Mouse (Mus musculus): Measurements from ENCODE around the gene Cfb. TPM values are rescaled to one million over a fixed set of nuclear protein-coding genes. Genes with fewer than 3 reads are reported as not detected.
A peak's percentile ranks its signal among the peaks of the same experiment; 100 is the strongest.
"Not testable (repeated sequence)": the region's sequence is repeated elsewhere in the genome, so short reads cannot be mapped to it uniquely, and the experiment has no call there.

Cfb gene
- polyA plus RNA-seq, 1 experiment from 2014 or later = 1.9 TPM

- H3K4me1 ChIP-seq; H3K27ac ChIP-seq; H3K9ac ChIP-seq; H3K4me3 ChIP-seq; H3K27me3 ChIP-seq; H3K9me3 ChIP-seq (replicated peaks); H3K4me2 ChIP-seq; ATAC-seq; H3K36me3 ChIP-seq (ENCODE audit: poor library complexity, severe bottlenecking): not testable (repeated sequence)
- 64% methylated on average over 12 of the region's 12 CpGs for WGBS
Observed at GRCm38 (mm10) chr17:34813747-34814146, 48.6 kb downstream of the Cfb start.

- no peak for ATAC-seq
- no peak overlapping the region for H3K4me2 ChIP-seq
- H3K4me1 ChIP-seq = no peaks in the 10 kb centered on the region
- no peak overlapping the region for H3K27ac ChIP-seq
- H3K27me3 ChIP-seq = no peaks in the 10 kb centered on the region
- 75% methylated on average over 15 of the region's 15 CpGs for WGBS
- H3K36me3 ChIP-seq (ENCODE audit: poor library complexity, severe bottlenecking) = no peaks in the 10 kb centered on the region
- H3K9ac ChIP-seq = no peak overlapping the region
- no peaks in the 10 kb centered on the region for H3K9me3 ChIP-seq (replicated peaks)
- no peak overlapping the region for H3K4me3 ChIP-seq
Observed at GRCm38 (mm10) chr17:34811275-34811674, 51.0 kb downstream of the Cfb start.

DNA sequence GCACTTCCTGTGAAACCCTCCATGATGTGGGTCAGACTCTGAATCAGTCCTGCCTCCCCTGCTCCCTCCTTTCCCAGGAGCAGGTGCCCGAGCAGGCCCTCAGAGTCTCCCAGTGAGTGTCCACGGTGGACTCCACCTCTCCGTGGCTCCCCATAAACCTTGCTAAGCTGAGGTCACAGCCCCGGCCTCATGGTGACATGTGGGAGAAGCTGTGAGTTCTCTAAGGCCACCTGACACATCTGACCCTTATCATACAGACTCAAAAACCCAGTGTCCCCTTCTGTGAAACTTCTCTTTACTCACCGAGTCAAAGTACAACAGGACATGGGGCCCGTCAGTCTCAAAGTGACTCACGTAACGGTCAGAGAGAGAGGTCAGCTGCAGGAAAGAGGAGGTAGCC lies 51.5 kb downstream of the Cfb start:
- H3K27me3 ChIP-seq; H3K9ac ChIP-seq; H3K9me3 ChIP-seq (replicated peaks); H3K4me1 ChIP-seq; H3K4me2 ChIP-seq; H3K36me3 ChIP-seq (ENCODE audit: poor library complexity, severe bottlenecking); H3K4me3 ChIP-seq; H3K27ac ChIP-seq; ATAC-seq: not testable (repeated sequence)
- WGBS = 77% methylated on average over 8 of the region's 8 CpGs

- H3K36me3 ChIP-seq (ENCODE audit: poor library complexity, severe bottlenecking); H3K27ac ChIP-seq; ATAC-seq; H3K4me3 ChIP-seq; H3K4me1 ChIP-seq; H3K9me3 ChIP-seq (replicated peaks); H3K27me3 ChIP-seq; H3K4me2 ChIP-seq; H3K9ac ChIP-seq: not testable (repeated sequence)
- WGBS = 84% methylated on average over 5 of the region's 5 CpGs
Observed at GRCm38 (mm10) chr17:34810411-34810810, 51.9 kb downstream of the Cfb start.

- ATAC-seq = no peak
- 81% methylated on average over 6 of the region's 6 CpGs for WGBS
- no peak overlapping the region for H3K9ac ChIP-seq
- no peak overlapping the region for H3K27ac ChIP-seq
- no peak overlapping the region for H3K4me3 ChIP-seq
- H3K4me1 ChIP-seq = no peaks in the 10 kb centered on the region
- peaks cover 8% of the 10 kb centered on the region for H3K9me3 ChIP-seq (replicated peaks)
- H3K4me2 ChIP-seq = no peak overlapping the region
- no peaks in the 10 kb centered on the region for H3K36me3 ChIP-seq (ENCODE audit: poor library complexity, severe bottlenecking)
- no peaks in the 10 kb centered on the region for H3K27me3 ChIP-seq
Observed at GRCm38 (mm10) chr17:34808599-34809205, 53.6 kb downstream of the Cfb start.

GRCm38 (mm10) chr17:34807176-34807575 lies 55.1 kb downstream of the Cfb start:
- Histone ChIP-seq H3K4me2 (no peak overlapping the region), H3K27me3 (no peaks in the 10 kb centered on the region), H3K36me3 (ENCODE audit: poor library complexity, severe bottlenecking) (no peaks in the 10 kb centered on the region), H3K4me1 (no peaks in the 10 kb centered on the region), H3K27ac (no peak overlapping the region), H3K9me3 (replicated peaks) (peaks cover 8% of the 10 kb centered on the region), H3K4me3 (no peak overlapping the region), H3K9ac (no peak overlapping the region)
- WGBS = 79% methylated on average over 3 of the region's 3 CpGs
- no peak for ATAC-seq

Small RNA genes lying within 50 kb of the gene (microRNA-seq; reads per million reads assigned to microRNA genes)
- gene Mir6970 (1.9 reads per million), gene Mir6971 (4.6 reads per million, percentile 13 among the genes with 10 or more reads in this experiment), gene Mir6972 (not detected)

Other genes with a start within 250 kb of the Cfb start
- gene Egfl8, start 246.5 kb downstream of the Cfb start, polyA plus RNA-seq (2015; fragmentation: Nextera tagmentation; extraction: Ambion mirVana) = 4.7 and 5.9 TPM in 2 replicates
- gene Ppt2, start 234.0 kb downstream of the Cfb start, polyA plus RNA-seq (2015; fragmentation: Nextera tagmentation; extraction: Ambion mirVana) = 15.9 and 19.7 TPM in 2 replicates
- 2.8 and 6.0 TPM in 2 replicates for gene Prrt1, start 233.0 kb downstream of the Cfb start, polyA plus RNA-seq (2015; fragmentation: Nextera tagmentation; extraction: Ambion mirVana)
- 14.7 and 16.1 TPM in 2 replicates for gene Fkbpl, start 217.8 kb downstream of the Cfb start, polyA plus RNA-seq (2015; fragmentation: Nextera tagmentation; extraction: Ambion mirVana)
- 95.9 and 105 TPM in 2 replicates for gene Atf6b, start 215.4 kb downstream of the Cfb start, polyA plus RNA-seq (2015; fragmentation: Nextera tagmentation; extraction: Ambion mirVana)
- 0.01 and 0.05 TPM in 2 replicates for gene Tnxb, start 192.0 kb downstream of the Cfb start, polyA plus RNA-seq (2015; fragmentation: Nextera tagmentation; extraction: Ambion mirVana)
- not detected in 2 replicates for gene C4b, start 118.6 kb downstream of the Cfb start, polyA plus RNA-seq (2015; fragmentation: Nextera tagmentation; extraction: Ambion mirVana)
- gene Cyp21a1, start 58.0 kb downstream of the Cfb start, polyA plus RNA-seq (2015; fragmentation: Nextera tagmentation; extraction: Ambion mirVana) = not detected in 2 replicates
- gene Stk19, start 25.6 kb downstream of the Cfb start, polyA plus RNA-seq (2015; fragmentation: Nextera tagmentation; extraction: Ambion mirVana) = 36.6 and 40.0 TPM in 2 replicates
- gene Dxo, start 25.5 kb downstream of the Cfb start, polyA plus RNA-seq (2015; fragmentation: Nextera tagmentation; extraction: Ambion mirVana) = 68.6 and 75.7 TPM in 2 replicates
- gene Skiv2l, start 12.3 kb downstream of the Cfb start, polyA plus RNA-seq (2015; fragmentation: Nextera tagmentation; extraction: Ambion mirVana) = 50.1 and 57.9 TPM in 2 replicates
- 106 and 109 TPM in 2 replicates for gene Nelfe, start 12.1 kb downstream of the Cfb start, polyA plus RNA-seq (2015; fragmentation: Nextera tagmentation; extraction: Ambion mirVana)
- 7.8 and 9.7 TPM in 2 replicates for gene Zbtb12, start 17.0 kb upstream of the Cfb start, polyA plus RNA-seq (2015; fragmentation: Nextera tagmentation; extraction: Ambion mirVana)
- gene Gm20547, start 19.5 kb upstream of the Cfb start, polyA plus RNA-seq (2015; fragmentation: Nextera tagmentation; extraction: Ambion mirVana) = not detected in 2 replicates
- gene C2, start 35.7 kb upstream of the Cfb start, polyA plus RNA-seq (2015; fragmentation: Nextera tagmentation; extraction: Ambion mirVana) = 0.74 and 1.4 TPM in 2 replicates
- gene Ehmt2, start 36.0 kb upstream of the Cfb start, polyA plus RNA-seq (2015; fragmentation: Nextera tagmentation; extraction: Ambion mirVana) = 97.9 and 107 TPM in 2 replicates
- gene Slc44a4, start 51.9 kb upstream of the Cfb start, polyA plus RNA-seq (2015; fragmentation: Nextera tagmentation; extraction: Ambion mirVana) = not detected in 2 replicates
- 18.0 and 18.7 TPM in 2 replicates for gene Neu1, start 68.7 kb upstream of the Cfb start, polyA plus RNA-seq (2015; fragmentation: Nextera tagmentation; extraction: Ambion mirVana)
- gene Hspa1b, start 96.7 kb upstream of the Cfb start, polyA plus RNA-seq (2015; fragmentation: Nextera tagmentation; extraction: Ambion mirVana) = 0.10 and 0.12 TPM in 2 replicates
- not detected in 2 replicates for gene Gm20481, start 107.4 kb upstream of the Cfb start, polyA plus RNA-seq (2015; fragmentation: Nextera tagmentation; extraction: Ambion mirVana)
- 1.5 and 1.6 TPM in 2 replicates for gene Hspa1a, start 109.6 kb upstream of the Cfb start, polyA plus RNA-seq (2015; fragmentation: Nextera tagmentation; extraction: Ambion mirVana)
- gene Hspa1l, start 110.2 kb upstream of the Cfb start, polyA plus RNA-seq (2015; fragmentation: Nextera tagmentation; extraction: Ambion mirVana) = 1.00 and 1.3 TPM in 2 replicates
- gene Lsm2, start 119.3 kb upstream of the Cfb start, polyA plus RNA-seq (2015; fragmentation: Nextera tagmentation; extraction: Ambion mirVana) = 203 and 213 TPM in 2 replicates
- 88.4 and 104 TPM in 2 replicates for gene Vars, start 138.5 kb upstream of the Cfb start, polyA plus RNA-seq (2015; fragmentation: Nextera tagmentation; extraction: Ambion mirVana)
- 0.18 and 0.20 TPM in 2 replicates for gene Vwa7, start 154.1 kb upstream of the Cfb start, polyA plus RNA-seq (2015; fragmentation: Nextera tagmentation; extraction: Ambion mirVana)
- 7.2 and 7.8 TPM in 2 replicates for gene Sapcd1, start 165.5 kb upstream of the Cfb start, polyA plus RNA-seq (2015; fragmentation: Nextera tagmentation; extraction: Ambion mirVana)
- gene Msh5, start 184.2 kb upstream of the Cfb start, polyA plus RNA-seq (2015; fragmentation: Nextera tagmentation; extraction: Ambion mirVana) = 4.5 and 5.9 TPM in 2 replicates
- gene Clic1, start 187.4 kb upstream of the Cfb start, polyA plus RNA-seq (2015; fragmentation: Nextera tagmentation; extraction: Ambion mirVana) = 141 and 147 TPM in 2 replicates
- 543 and 566 TPM in 2 replicates for gene Ddah2, start 196.5 kb upstream of the Cfb start, polyA plus RNA-seq (2015; fragmentation: Nextera tagmentation; extraction: Ambion mirVana)
- not detected in 2 replicates for gene Ly6g6c, start 202.9 kb upstream of the Cfb start, polyA plus RNA-seq (2015; fragmentation: Nextera tagmentation; extraction: Ambion mirVana)
- 0.29 and 0.56 TPM in 2 replicates for gene Mpig6b, start 203.7 kb upstream of the Cfb start, polyA plus RNA-seq (2015; fragmentation: Nextera tagmentation; extraction: Ambion mirVana)
- gene Ly6g6e, start 214.4 kb upstream of the Cfb start, polyA plus RNA-seq (2015; fragmentation: Nextera tagmentation; extraction: Ambion mirVana) = 1.7 and 2.3 TPM in 2 replicates
- gene Ly6g6d, start 215.5 kb upstream of the Cfb start, polyA plus RNA-seq (2015; fragmentation: Nextera tagmentation; extraction: Ambion mirVana) = 0.58 and 0.81 TPM in 2 replicates
- gene Ly6g6f, start 223.1 kb upstream of the Cfb start, polyA plus RNA-seq (2015; fragmentation: Nextera tagmentation; extraction: Ambion mirVana) = 0.25 TPM in 1 of 2 replicates, not detected in the other
- gene Abhd16a, start 226.7 kb upstream of the Cfb start, polyA plus RNA-seq (2015; fragmentation: Nextera tagmentation; extraction: Ambion mirVana) = 74.9 and 77.6 TPM in 2 replicates
- not detected in 2 replicates for gene Ly6g5c, start 245.8 kb upstream of the Cfb start, polyA plus RNA-seq (2015; fragmentation: Nextera tagmentation; extraction: Ambion mirVana)